Mouse (Mus musculus) CH12.LX (cell line): ENCODE measurements around the gene Cd70. TPM values are rescaled to one million over a fixed set of nuclear protein-coding genes. Genes with fewer than 3 reads are reported as not detected.

Source experiments
- DNase-seq: peaks from one replicate; pipeline ENCODE4 v3.0.0-alpha.2; 2013; ENCODE audit errors: extremely low read depth
- H3K27ac ChIP-seq: 2 replicates; pipeline ENCODE4 v1.5.1; 2012; ENCODE audit warnings: low read depth, mild to moderate bottlenecking, control low read depth, moderate library complexity; ENCODE audit not compliant: insufficient read depth
- H3K27me3 ChIP-seq: replicated peaks from 2 replicates; pipeline ENCODE3; 2012; ENCODE audit warnings: inconsistent platforms
- H3K36me3 ChIP-seq, 2 experiments: replicated peaks in 1 of 2; 2 replicates each; pipeline versions ENCODE3 to v1.6.1; 2012; ENCODE audit warnings: inconsistent platforms in 1 of 2, low read length in 1 of 2, mild to moderate bottlenecking in 1 of 2, mixed read lengths in 1 of 2, moderate library complexity in 1 of 2; ENCODE audit not compliant: control insufficient read depth in 1 of 2, insufficient read depth in 1 of 2
- H3K4me1 ChIP-seq, 2 experiments: 2 replicates each; pipeline ENCODE4 v1.6.1; 2012; ENCODE audit warnings: inconsistent platforms in 1 of 2, moderate library complexity in 1 of 2; ENCODE audit not compliant: insufficient read depth in 2 of 2, control insufficient read depth in 1 of 2
- H3K4me2 ChIP-seq: 2 replicates; pipeline ENCODE4 v1.6.1; 2012; ENCODE audit warnings: low read depth, mild to moderate bottlenecking, control low read depth; ENCODE audit not compliant: poor library complexity, insufficient read depth, severe bottlenecking
- H3K4me3 ChIP-seq, 3 experiments: fragments of 150-350 bp in 1 of 3; sonication (generic) in 1 of 3; replicated peaks in 1 of 3; 2 replicates each; pipeline versions ENCODE3 to v1.5.1; 2011 to 2012; ENCODE audit warnings: low read depth in 2 of 3, low read length in 2 of 3, mild to moderate bottlenecking in 2 of 3, moderate library complexity in 2 of 3, control low read depth in 1 of 3, improper control_type of control experiment in 1 of 3, inconsistent platforms in 1 of 3, mixed read lengths in 1 of 3; ENCODE audit not compliant: poor library complexity in 1 of 3
- H3K79me2 ChIP-seq: replicated peaks from 2 replicates; pipeline ENCODE4 v1.6.1; 2012; ENCODE audit warnings: mild to moderate bottlenecking, moderate library complexity; ENCODE audit not compliant: control insufficient read depth, poor library complexity, insufficient read depth, severe bottlenecking; ENCODE audit errors: extremely low read depth
- H3K9ac ChIP-seq: 2 replicates; pipeline ENCODE4 v1.6.1; 2012; ENCODE audit warnings: low read depth, mild to moderate bottlenecking, control low read depth, moderate library complexity; ENCODE audit not compliant: insufficient read depth
- H3K9me3 ChIP-seq: replicated peaks from 2 replicates; pipeline ENCODE3; 2012; ENCODE audit warnings: low read length, inconsistent platforms, mixed read lengths
- BHLHE40 ChIP-seq: IDR thresholded peaks from 2 replicates; pipeline ENCODE4 v1.6.1; 2011; ENCODE audit warnings: mild to moderate bottlenecking, low read depth, low read length, improper control_type of control experiment
- CHD1 ChIP-seq: IDR thresholded peaks from 2 replicates; pipeline ENCODE4 v1.6.1; 2012; ENCODE audit warnings: low read depth, low read length, improper control_type of control experiment, inconsistent platforms
- CHD2 ChIP-seq: IDR thresholded peaks from 2 replicates; pipeline ENCODE4 v1.6.1; 2011; ENCODE audit warnings: low read length, improper control_type of control experiment
- CTCF ChIP-seq, 2 experiments: IDR thresholded peaks in 1 of 2; conservative IDR thresholded peaks in 1 of 2; 2 replicates each; pipeline ENCODE4 v1.5.1; 2011 to 2012; ENCODE audit warnings: low read depth in 2 of 2, low read length in 2 of 2, improper control_type of control experiment in 1 of 2, inconsistent platforms in 1 of 2, mild to moderate bottlenecking in 1 of 2, moderate library complexity in 1 of 2
- E2F4 ChIP-seq: IDR thresholded peaks from 2 replicates; pipeline ENCODE4 v1.6.1; 2011; ENCODE audit warnings: low read depth, low read length, improper control_type of control experiment; ENCODE audit not compliant: insufficient replicate concordance
- ELF1 ChIP-seq: IDR thresholded peaks from 2 replicates; pipeline ENCODE4 v1.6.1; 2014; ENCODE audit warnings: low read depth, mild to moderate bottlenecking, inconsistent platforms, low read length, improper control_type of control experiment
- EP300 ChIP-seq: IDR thresholded peaks from 2 replicates; pipeline ENCODE4 v1.6.1; 2011; ENCODE audit warnings: low read length, improper control_type of control experiment
- ETS1 ChIP-seq: conservative IDR thresholded peaks from 2 replicates; pipeline ENCODE4 v1.6.1; 2012; ENCODE audit warnings: low read depth, mild to moderate bottlenecking, inconsistent platforms, low read length, improper control_type of control experiment, moderate library complexity
- GABPA ChIP-seq: IDR thresholded peaks from 2 replicates; pipeline ENCODE4 v1.6.1; 2012; ENCODE audit warnings: low read depth, low read length, improper control_type of control experiment, inconsistent platforms; ENCODE audit not compliant: insufficient replicate concordance
- HCFC1 ChIP-seq: IDR thresholded peaks from 2 replicates; pipeline ENCODE4 v1.6.1; 2012; ENCODE audit warnings: low read depth, mild to moderate bottlenecking, inconsistent platforms, low read length, improper control_type of control experiment
- IRF4 ChIP-seq: IDR thresholded peaks from 2 replicates; pipeline ENCODE4 v1.6.1; 2014; ENCODE audit warnings: low read depth, mild to moderate bottlenecking, inconsistent platforms, low read length, improper control_type of control experiment
- JUN ChIP-seq: IDR thresholded peaks from 2 replicates; pipeline ENCODE4 v1.6.1; 2011; ENCODE audit warnings: low read depth, mild to moderate bottlenecking, low read length, improper control_type of control experiment, moderate library complexity; ENCODE audit not compliant: insufficient read depth
- JUND ChIP-seq: conservative IDR thresholded peaks from 2 replicates; pipeline ENCODE4 v1.6.1; 2011; ENCODE audit warnings: low read depth, low read length, improper control_type of control experiment
- KAT2A ChIP-seq: IDR thresholded peaks from 2 replicates; pipeline ENCODE4 v1.6.1; 2012; ENCODE audit warnings: low read length, improper control_type of control experiment, inconsistent platforms; ENCODE audit not compliant: insufficient replicate concordance
- MAFK ChIP-seq: IDR thresholded peaks from 2 replicates; pipeline ENCODE4 v1.6.1; 2011; ENCODE audit warnings: low read length, improper control_type of control experiment; ENCODE audit not compliant: insufficient replicate concordance
- MAX ChIP-seq: IDR thresholded peaks from 2 replicates; pipeline ENCODE4 v1.6.1; 2011; ENCODE audit warnings: low read length, improper control_type of control experiment
- MAZ ChIP-seq: IDR thresholded peaks from 2 replicates; pipeline ENCODE4 v1.6.1; 2012; ENCODE audit warnings: low read depth, mild to moderate bottlenecking, inconsistent platforms, low read length, improper control_type of control experiment, moderate library complexity
- MEF2A ChIP-seq: IDR thresholded peaks from 2 replicates; pipeline ENCODE4 v1.6.1; 2014; ENCODE audit warnings: low read depth, mild to moderate bottlenecking, inconsistent platforms, low read length, improper control_type of control experiment, borderline replicate concordance
- MXI1 ChIP-seq: IDR thresholded peaks from 2 replicates; pipeline ENCODE4 v1.6.1; 2011; ENCODE audit warnings: mild to moderate bottlenecking, low read depth, low read length, improper control_type of control experiment
- MYC ChIP-seq: IDR thresholded peaks from 2 replicates; pipeline ENCODE4 v1.6.1; 2011; ENCODE audit warnings: low read depth, mild to moderate bottlenecking, improper control_type of control experiment, low read length
- NELFE ChIP-seq: IDR thresholded peaks from 2 replicates; pipeline ENCODE4 v1.6.1; 2011; ENCODE audit warnings: low read depth, low read length, improper control_type of control experiment
- NRF1 ChIP-seq: IDR thresholded peaks from 2 replicates; pipeline ENCODE4 v1.6.1; 2014; ENCODE audit warnings: low read depth, mild to moderate bottlenecking, inconsistent platforms, low read length, improper control_type of control experiment, moderate library complexity
- PAX5 ChIP-seq: IDR thresholded peaks from 2 replicates; pipeline ENCODE4 v1.6.1; 2012; ENCODE audit warnings: low read length, inconsistent platforms, mixed read lengths
- POLR2A ChIP-seq: IDR thresholded peaks from 2 replicates; pipeline ENCODE4 v1.6.1; 2011; ENCODE audit warnings: low read depth, mild to moderate bottlenecking, improper control_type of control experiment, low read length
- POLR2AphosphoS2 ChIP-seq: IDR thresholded peaks from 2 replicates; pipeline ENCODE4 v1.6.1; 2011; ENCODE audit warnings: low read depth, low read length, improper control_type of control experiment
- RAD21 ChIP-seq: IDR thresholded peaks from 2 replicates; pipeline ENCODE4 v1.6.1; 2011; ENCODE audit warnings: low read depth, mild to moderate bottlenecking, low read length, improper control_type of control experiment, moderate library complexity
- RCOR1 ChIP-seq: conservative IDR thresholded peaks from 2 replicates; pipeline ENCODE4 v1.6.1; 2012; ENCODE audit warnings: low read depth, mild to moderate bottlenecking, inconsistent platforms, low read length, improper control_type of control experiment
- SIN3A ChIP-seq: IDR thresholded peaks from 2 replicates; pipeline ENCODE4 v1.6.1; 2012; ENCODE audit warnings: low read length, improper control_type of control experiment, inconsistent platforms
- SMC3 ChIP-seq: IDR thresholded peaks from 2 replicates; pipeline ENCODE4 v1.6.1; 2011; ENCODE audit warnings: low read depth, low read length, improper control_type of control experiment
- TBP ChIP-seq: conservative IDR thresholded peaks from 2 replicates; pipeline ENCODE4 v1.6.1; 2011; ENCODE audit warnings: low read depth, low read length, improper control_type of control experiment
- TCF12 ChIP-seq: IDR thresholded peaks from 2 replicates; pipeline ENCODE4 v1.6.1; 2014; ENCODE audit warnings: low read depth, mild to moderate bottlenecking, inconsistent platforms, low read length, improper control_type of control experiment
- UBTF ChIP-seq: IDR thresholded peaks from 2 replicates; pipeline ENCODE4 v1.6.1; 2012; ENCODE audit warnings: low read depth, mild to moderate bottlenecking, inconsistent platforms, low read length, improper control_type of control experiment, moderate library complexity
- USF1 ChIP-seq: IDR thresholded peaks from 2 replicates; pipeline ENCODE4 v1.6.1; 2014; ENCODE audit warnings: low read depth, mild to moderate bottlenecking, inconsistent platforms, low read length, improper control_type of control experiment
- USF2 ChIP-seq: conservative IDR thresholded peaks from 2 replicates; pipeline ENCODE4 v1.6.1; 2011; ENCODE audit warnings: low read depth, low read length, improper control_type of control experiment
- ZC3H11A ChIP-seq: IDR thresholded peaks from 2 replicates; pipeline ENCODE4 v1.6.1; 2012; ENCODE audit warnings: low read depth, mild to moderate bottlenecking, inconsistent platforms, low read length, improper control_type of control experiment
- ZKSCAN1 ChIP-seq: IDR thresholded peaks from 2 replicates; pipeline ENCODE4 v1.6.1; 2012; ENCODE audit warnings: low read depth, inconsistent platforms, low read length, improper control_type of control experiment, borderline replicate concordance
- ZMIZ1 ChIP-seq: IDR thresholded peaks from 2 replicates; pipeline ENCODE4 v1.6.1; 2012; ENCODE audit warnings: low read depth, mild to moderate bottlenecking, inconsistent platforms, low read length, improper control_type of control experiment
- ZNF384 ChIP-seq: IDR thresholded peaks from 2 replicates; pipeline ENCODE4 v1.6.1; 2012; ENCODE audit warnings: low read depth, low read length, improper control_type of control experiment, inconsistent platforms
- dilution Hi-C: fragments of 300-500 bp; cut with MboI; formaldehyde crosslinking; loops from 2 replicates; pipeline ENCODE4 v1.14.3; 2020; ENCODE audit warnings: low sequenced_read_pairs; ENCODE audit not compliant: extremely low pct_unique_long_range_greater_than_20kb, extremely low pct_ligation_motif_present
- in situ Hi-C: fragments of 300-500 bp; cut with MboI; formaldehyde crosslinking; loops from 3 replicates; pipeline ENCODE4 v1.14.3; 2019; ENCODE audit warnings: low sequenced_read_pairs, low pct_ligation_motif_present, low pct_unique_long_range_greater_than_20kb, mixed read lengths
- polyA plus RNA-seq: library from polyadenylated mRNA; unstranded; fragments of >175 nt; gene quantifications from 2 replicates; pipeline ENCODE4 v1.2.1, GENCODE M21; 2012; ENCODE audit warnings: low read depth; ENCODE audit not compliant: insufficient read length
- total RNA-seq, 2 experiments: library from RNA; depleted of rRNA; stranded (reverse); fragments of 300-350 nt in 1 of 2; fragments of >200 nt in 1 of 2; gene quantifications; 2 replicates each; pipeline ENCODE4 v1.2.3; 2012 to 2014

Cd70 gene
- total and polyA plus RNA-seq, 3 experiments = 137 to 965 (median 321) TPM

- Histone ChIP-seq H3K4me1 (peaks cover 13 to 50% of the 10 kb centered on the region in 2 experiments), H3K27ac (peak within 1 kb of the TSS; percentile 94)
Measured at GRCm38 (mm10) chr17:57105181-57106034, 44.2 kb downstream of the Cd70 start, which contains the start of gene Tnfsf9. Gene Tnfsf9 (plus strand): TSS chr17:57105325.

GRCm38 (mm10) chr17:57104496-57104895 lies 45.1 kb downstream of the Cd70 start:
- no peak for DNase-seq
- dilution Hi-C loops = no loop called here
- Histone ChIP-seq H3K79me2 (peaks cover 33% of the 10 kb centered on the region), H3K4me1 (peaks cover 18 to 51% of the 10 kb centered on the region in 2 experiments), H3K27me3 (no peaks in the 10 kb centered on the region), H3K36me3 (peaks cover 28 to 41% of the 10 kb centered on the region in 2 experiments), H3K27ac (peak overlapping the region; percentile 94; the same call in 1 of the 2 replicates), H3K4me2 (peak overlapping the region; percentile 84), H3K9ac (peak overlapping the region; percentile 99), H3K9me3 (no peaks in the 10 kb centered on the region), H3K4me3 (peak overlapping the region; percentile 61 to 89 (median 72))
- TF ChIP-seq ZNF384 (no peak), MEF2A (peak; percentile 22; the same call in 1 of the 2 replicates), KAT2A (peak; percentile 22; the same call in 1 of the 2 replicates), MAZ (peak; percentile 24; the same call in 1 of the 2 replicates), ELF1 (peak; percentile 49; the same call in 1 of the 2 replicates), TBP (no peak), MAX (no peak), EP300 (peak; percentile 47; the same call in 1 of the 2 replicates), IRF4 (peak; percentile 89)
- in situ Hi-C loops = no loop called here

More at GRCm38 (mm10) chr17:57105181-57106034, 44.2 kb downstream of the Cd70 start, which contains the start of gene Tnfsf9:
- dilution Hi-C loops (no loop called here), in situ Hi-C loops (no loop called here)
- peak within 1 kb of the TSS; percentile 61 to 89 (median 83) for H3K4me3 ChIP-seq
- H3K9me3 ChIP-seq = no peaks in the 10 kb centered on the region
- peaks cover 28 to 40% of the 10 kb centered on the region in 2 experiments for H3K36me3 ChIP-seq
- peak within 1 kb of the TSS; percentile 84 for H3K4me2 ChIP-seq
- H3K79me2 ChIP-seq = peaks cover 37% of the 10 kb centered on the region
- no peaks in the 10 kb centered on the region for H3K27me3 ChIP-seq
- DNase-seq = peak; percentile 83
- TF ChIP-seq MAZ = peak; percentile 93
- TF ChIP-seq NRF1 = no peak; the same call in 1 of the 2 replicates
- TF ChIP-seq MXI1 = no peak; the same call in none of the 2 replicates
- peak; percentile 100 for TF ChIP-seq NELFE
- TF ChIP-seq SIN3A = peak; percentile 37
- TF ChIP-seq MYC = peak; percentile 62; the same call in 1 of the 2 replicates
- no peak for TF ChIP-seq RCOR1
- no peak for TF ChIP-seq MAFK
- no peak for TF ChIP-seq ZNF384
- TF ChIP-seq JUND = no peak
- peak; percentile 100 for TF ChIP-seq ZMIZ1
- no peak for TF ChIP-seq CHD1
- peak; percentile 82 for TF ChIP-seq ELF1
- peak; percentile 59 for TF ChIP-seq IRF4
- TF ChIP-seq EP300 = no peak
- no peak; the same call in 1 of the 2 replicates for TF ChIP-seq UBTF
- TF ChIP-seq ZC3H11A = no peak
- TF ChIP-seq HCFC1 = no peak; the same call in none of the 2 replicates
- TF ChIP-seq USF2 = no peak
- no peak for TF ChIP-seq JUN
- peak; percentile 60; the same call in 1 of the 2 replicates for TF ChIP-seq E2F4
- no peak for TF ChIP-seq GABPA
- TF ChIP-seq RAD21 = no peak
- no peak for TF ChIP-seq ZKSCAN1
- no peak for TF ChIP-seq CTCF (conservative IDR thresholded peaks at IDR 0.05 in 1 of 2, IDR thresholded peaks at IDR 0.05 in 1 of 2; ENCODE audit: low read depth in 2 of 2, low read length in 2 of 2)
- peak; percentile 94 for TF ChIP-seq TCF12
- peak; percentile 59; the same call in 1 of the 2 replicates for TF ChIP-seq BHLHE40
- TF ChIP-seq MAX = 0 out of 2 replicates have a peak, but pooled peaks have one; percentile 39
- no peak for TF ChIP-seq PAX5
- peak; percentile 70; the same call in 1 of the 2 replicates for TF ChIP-seq CHD2
- TF ChIP-seq ETS1 = no peak; the same call in none of the 2 replicates
- TF ChIP-seq POLR2AphosphoS2 = peak; percentile 96
- peak; percentile 27; the same call in 1 of the 2 replicates for TF ChIP-seq MEF2A
- 0 out of 2 replicates have a peak, but pooled peaks have one; percentile 8 for TF ChIP-seq KAT2A
- TF ChIP-seq POLR2A = peak; percentile 100
- peak; percentile 98 for TF ChIP-seq TBP
- TF ChIP-seq USF1 = no peak
- TF ChIP-seq SMC3 = no peak
- TF ChIP-seq, all 38 proteins: peak for 17
- H3K9ac ChIP-seq = peak within 1 kb of the TSS; percentile 99
